Mouse (Mus musculus): ENCODE results near the gene Cdon. TPM values are rescaled to one million over a fixed set of nuclear protein-coding genes. Genes with fewer than 3 reads are reported as not detected.

Cdon gene
- polyA plus RNA-seq, 1 experiment = 49.9 TPM

- TF ChIP-seq SRF (IDR thresholded peaks at IDR 0.05; ENCODE audit: control insufficient read depth, insufficient read length, low read depth) (no peak), TCF12 (IDR thresholded peaks at IDR 0.05; ENCODE audit: insufficient read depth, poor library complexity, severe bottlenecking) (no peak), TCF3 (IDR thresholded peaks at IDR 0.05; ENCODE audit: insufficient read length, low read depth) (no peak), MYOG (IDR thresholded peaks at IDR 0.05; ENCODE audit: control insufficient read depth in 1 of 3, insufficient read depth in 1 of 3, insufficient read length in 2 of 3, low read depth in 2 of 3) (no peak), POLR2A (IDR thresholded peaks at IDR 0.05; ENCODE audit: insufficient read length, low read depth) (no peak), REST (IDR thresholded peaks at IDR 0.05; ENCODE audit: insufficient read depth, insufficient read length) (no peak), POLR2AphosphoS2 (IDR thresholded peaks at IDR 0.05; ENCODE audit: insufficient read length, low read depth) (no peak), MAX (IDR thresholded peaks at IDR 0.05; ENCODE audit: low read depth) (no peak)
- Histone ChIP-seq H3ac (ENCODE audit: control insufficient read depth, insufficient read length) (no peak overlapping the region), H3K4me2 (ENCODE audit: low read depth) (no peak overlapping the region), H3K36me3 (ENCODE audit: control insufficient read depth, insufficient read depth) (peaks cover 80% of the 10 kb centered on the region), H3K79me2 (ENCODE audit: control insufficient read depth, insufficient read depth) (no peaks in the 10 kb centered on the region), H3K4me3 (no peak overlapping the region), H3K27me3 (ENCODE audit: control insufficient read depth, insufficient read depth, insufficient read length) (no peaks in the 10 kb centered on the region)
These were observed 74.0 kb downstream of the Cdon start for GRCm38 (mm10) chr9:35494937-35495336.

GRCm38 (mm10) chr9:35495471-35495870, 74.5 kb downstream of the Cdon start:
- no peaks in the 10 kb centered on the region for H3K27me3 ChIP-seq (ENCODE audit: control insufficient read depth, insufficient read depth, insufficient read length)
- no peak overlapping the region for H3ac ChIP-seq (ENCODE audit: control insufficient read depth, insufficient read length)
- TF ChIP-seq MYOD1 (IDR thresholded peaks at IDR 0.05; ENCODE audit: control insufficient read depth in 1 of 3, insufficient read length in 2 of 3, low read depth in 2 of 3) (no peak), SRF (IDR thresholded peaks at IDR 0.05; ENCODE audit: control insufficient read depth, insufficient read length, low read depth) (no peak), POLR2AphosphoS2 (IDR thresholded peaks at IDR 0.05; ENCODE audit: insufficient read length, low read depth) (no peak), E2F4 (IDR thresholded peaks at IDR 0.05; ENCODE audit: insufficient read depth) (no peak), REST (IDR thresholded peaks at IDR 0.05; ENCODE audit: insufficient read depth, insufficient read length) (no peak), MYOG (IDR thresholded peaks at IDR 0.05; ENCODE audit: control insufficient read depth in 1 of 3, insufficient read depth in 1 of 3, insufficient read length in 2 of 3, low read depth in 2 of 3) (no peak), CEBPB (IDR thresholded peaks at IDR 0.05; ENCODE audit: insufficient read depth, poor library complexity, severe bottlenecking) (no peak), TCF12 (IDR thresholded peaks at IDR 0.05; ENCODE audit: insufficient read depth, poor library complexity, severe bottlenecking) (no peak), MAX (IDR thresholded peaks at IDR 0.05; ENCODE audit: low read depth) (no peak), USF1 (IDR thresholded peaks at IDR 0.05; ENCODE audit: low read depth) (no peak), POLR2A (IDR thresholded peaks at IDR 0.05; ENCODE audit: insufficient read length, low read depth) (no peak), TCF3 (IDR thresholded peaks at IDR 0.05; ENCODE audit: insufficient read length, low read depth) (no peak)
- H3K4me2 ChIP-seq (ENCODE audit: low read depth) = no peak overlapping the region
- no peaks in the 10 kb centered on the region for H3K79me2 ChIP-seq (ENCODE audit: control insufficient read depth, insufficient read depth)
- H3K36me3 ChIP-seq (ENCODE audit: control insufficient read depth, insufficient read depth) = peaks cover 80% of the 10 kb centered on the region
- H3K4me3 ChIP-seq = no peak overlapping the region

- H3ac ChIP-seq (ENCODE audit: control insufficient read depth, insufficient read length) = no peak overlapping the region
- H3K79me2 ChIP-seq (ENCODE audit: control insufficient read depth, insufficient read depth) = no peaks in the 10 kb centered on the region
- peaks cover 74% of the 10 kb centered on the region for H3K36me3 ChIP-seq (ENCODE audit: control insufficient read depth, insufficient read depth)
- no peaks in the 10 kb centered on the region for H3K27me3 ChIP-seq (ENCODE audit: control insufficient read depth, insufficient read depth, insufficient read length)
- TF ChIP-seq MAX (IDR thresholded peaks at IDR 0.05; ENCODE audit: low read depth) (no peak), REST (IDR thresholded peaks at IDR 0.05; ENCODE audit: insufficient read depth, insufficient read length) (no peak), MYOD1 (IDR thresholded peaks at IDR 0.05; ENCODE audit: control insufficient read depth in 1 of 3, insufficient read length in 2 of 3, low read depth in 2 of 3) (no peak), TCF12 (IDR thresholded peaks at IDR 0.05; ENCODE audit: insufficient read depth, poor library complexity, severe bottlenecking) (no peak)
- no peak overlapping the region for H3K4me3 ChIP-seq
- H3K4me2 ChIP-seq (ENCODE audit: low read depth) = no peak overlapping the region
These were observed 79.0 kb downstream of the Cdon start for GRCm38 (mm10) chr9:35499946-35500345.

- Histone ChIP-seq H3K4me3 (no peak overlapping the region), H3K4me2 (ENCODE audit: low read depth) (no peak overlapping the region), H3K27me3 (ENCODE audit: control insufficient read depth, insufficient read depth, insufficient read length) (no peaks in the 10 kb centered on the region), H3ac (ENCODE audit: control insufficient read depth, insufficient read length) (no peak overlapping the region), H3K36me3 (ENCODE audit: control insufficient read depth, insufficient read depth) (peaks cover 58% of the 10 kb centered on the region), H3K79me2 (ENCODE audit: control insufficient read depth, insufficient read depth) (no peaks in the 10 kb centered on the region)
- TF ChIP-seq E2F4 (IDR thresholded peaks at IDR 0.05; ENCODE audit: insufficient read depth) = no peak
- peak; percentile 68 for TF ChIP-seq POLR2AphosphoS2 (IDR thresholded peaks at IDR 0.05; ENCODE audit: insufficient read length, low read depth)
These were observed 81.6 kb downstream of the Cdon start for GRCm38 (mm10) chr9:35502361-35503000.

- no peaks in the 10 kb centered on the region for H3K79me2 ChIP-seq (ENCODE audit: control insufficient read depth, insufficient read depth)
- H3ac ChIP-seq (ENCODE audit: control insufficient read depth, insufficient read length) = no peak overlapping the region
- no peak overlapping the region for H3K4me2 ChIP-seq (ENCODE audit: low read depth)
- no peak overlapping the region for H3K4me3 ChIP-seq
- TF ChIP-seq POLR2A (IDR thresholded peaks at IDR 0.05; ENCODE audit: insufficient read length, low read depth) (no peak), CEBPB (IDR thresholded peaks at IDR 0.05; ENCODE audit: insufficient read depth, poor library complexity, severe bottlenecking) (no peak), POLR2AphosphoS2 (IDR thresholded peaks at IDR 0.05; ENCODE audit: insufficient read length, low read depth) (peak; percentile 13), MYOD1 (IDR thresholded peaks at IDR 0.05; ENCODE audit: control insufficient read depth in 1 of 3, insufficient read length in 2 of 3, low read depth in 2 of 3) (peak in 2 of 3 experiments; percentile 6 to 68), SRF (IDR thresholded peaks at IDR 0.05; ENCODE audit: control insufficient read depth, insufficient read length, low read depth) (no peak), MYOG (IDR thresholded peaks at IDR 0.05; ENCODE audit: control insufficient read depth in 1 of 3, insufficient read depth in 1 of 3, insufficient read length in 2 of 3, low read depth in 2 of 3) (peak in 1 of 3 experiments; percentile 75)
- H3K27me3 ChIP-seq (ENCODE audit: control insufficient read depth, insufficient read depth, insufficient read length) = no peaks in the 10 kb centered on the region
- H3K36me3 ChIP-seq (ENCODE audit: control insufficient read depth, insufficient read depth) = peaks cover 20% of the 10 kb centered on the region
These were observed 87.3 kb downstream of the Cdon start for GRCm38 (mm10) chr9:35508234-35508633.
